Mouse (Mus musculus) thymus, adult 2 months (tissue): ENCODE results near the gene Zkscan6.

Experiments
- CTCF ChIP-seq: fragments of 200-500 bp; IDR thresholded peaks from 2 replicates; pipeline ENCODE4 v1.5.1; 2012; ENCODE audit warnings: mild to moderate bottlenecking, control low read depth, low read length, moderate library complexity, borderline replicate concordance; ENCODE audit not compliant: control insufficient read depth, poor library complexity, insufficient read depth; ENCODE audit errors: extremely low read depth
- POLR2A ChIP-seq: fragments of 200-500 bp; IDR thresholded peaks from 2 replicates; pipeline ENCODE4 v1.6.1; 2012; ENCODE audit warnings: mild to moderate bottlenecking, low read length, control low read depth, moderate library complexity; ENCODE audit not compliant: control insufficient read depth, poor library complexity, insufficient read depth; ENCODE audit errors: extremely low read depth

DNA sequence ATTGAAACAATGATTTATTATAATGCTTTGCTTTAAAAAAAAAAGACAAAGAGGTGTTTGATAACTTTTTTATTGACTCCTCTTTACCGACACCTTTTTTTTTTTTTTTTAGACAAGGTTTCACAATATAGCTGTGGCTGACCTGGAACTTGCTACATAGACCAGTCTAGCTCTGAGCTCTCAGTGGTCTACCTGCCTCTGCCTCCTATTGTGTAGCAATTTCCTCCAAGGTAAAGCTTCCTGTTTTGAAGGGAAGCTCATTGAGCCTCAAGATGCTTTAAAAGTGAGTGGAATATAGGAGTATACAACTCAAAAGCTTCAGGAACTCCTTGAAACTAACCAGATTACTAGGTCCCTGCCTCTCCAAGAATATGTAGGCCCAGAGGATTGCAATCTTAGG, 11.1 kb upstream of the Zkscan6 start:
- TF ChIP-seq CTCF = no peak
- no peak for TF ChIP-seq POLR2A
